Mouse (Mus musculus) layer of hippocampus, postnatal 25 days (tissue): Measurements from ENCODE around the gene BC025920. TPM values are rescaled to one million over a fixed set of nuclear protein-coding genes. Genes with fewer than 3 reads are reported as not detected.

Experiments used
- DNase-seq, 2 experiments: peaks; one replicate each; pipeline ENCODE4 v3.0.0; 2022; ENCODE audit warnings: mixed read lengths in 2 of 2, low spot score in 1 of 2; ENCODE audit errors: extremely low spot score in 1 of 2
- total RNA-seq, 2 experiments: library from RNA; stranded (reverse); gene quantifications; 2 replicates each; pipeline ENCODE4 v1.2.3; 2021

The BC025920 gene
- total RNA-seq, 2 experiments from 2014 or later = 4.2 to 4.4 TPM

DNA sequence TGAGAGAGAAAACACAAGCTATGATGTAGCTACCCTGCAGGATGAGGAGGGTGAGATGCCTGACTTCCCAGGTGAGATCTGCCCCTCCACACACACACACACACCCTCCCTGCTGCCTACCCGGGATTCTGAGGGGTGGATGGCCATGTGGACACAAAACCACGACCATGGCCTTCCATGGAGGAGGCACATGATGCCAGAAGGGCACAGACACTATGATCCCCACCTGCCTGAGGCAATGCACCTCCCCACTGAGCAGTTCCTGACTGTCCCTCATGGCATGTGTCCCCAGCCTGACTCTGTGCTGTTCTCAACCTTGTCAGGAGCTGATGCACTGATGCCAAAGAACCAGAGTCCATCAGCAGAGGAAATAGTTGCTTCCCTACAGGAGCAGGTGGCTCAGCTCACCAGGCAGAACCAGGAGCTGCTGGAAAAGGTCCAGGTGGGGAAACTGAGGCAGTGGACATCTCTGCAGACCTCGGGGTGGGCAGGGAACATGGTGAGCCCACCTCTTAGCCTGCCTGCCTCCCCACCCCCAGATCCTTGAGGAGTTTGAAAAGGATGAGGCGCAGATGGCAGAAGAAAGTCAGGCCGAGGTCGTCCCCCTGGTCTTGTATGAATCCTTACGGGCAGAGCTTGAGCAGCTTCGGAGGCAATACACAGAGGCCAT is 36.0 kb downstream of the BC025920 start:
- peak in 1 of 2 experiments; percentile 8 for DNase-seq

DNA sequence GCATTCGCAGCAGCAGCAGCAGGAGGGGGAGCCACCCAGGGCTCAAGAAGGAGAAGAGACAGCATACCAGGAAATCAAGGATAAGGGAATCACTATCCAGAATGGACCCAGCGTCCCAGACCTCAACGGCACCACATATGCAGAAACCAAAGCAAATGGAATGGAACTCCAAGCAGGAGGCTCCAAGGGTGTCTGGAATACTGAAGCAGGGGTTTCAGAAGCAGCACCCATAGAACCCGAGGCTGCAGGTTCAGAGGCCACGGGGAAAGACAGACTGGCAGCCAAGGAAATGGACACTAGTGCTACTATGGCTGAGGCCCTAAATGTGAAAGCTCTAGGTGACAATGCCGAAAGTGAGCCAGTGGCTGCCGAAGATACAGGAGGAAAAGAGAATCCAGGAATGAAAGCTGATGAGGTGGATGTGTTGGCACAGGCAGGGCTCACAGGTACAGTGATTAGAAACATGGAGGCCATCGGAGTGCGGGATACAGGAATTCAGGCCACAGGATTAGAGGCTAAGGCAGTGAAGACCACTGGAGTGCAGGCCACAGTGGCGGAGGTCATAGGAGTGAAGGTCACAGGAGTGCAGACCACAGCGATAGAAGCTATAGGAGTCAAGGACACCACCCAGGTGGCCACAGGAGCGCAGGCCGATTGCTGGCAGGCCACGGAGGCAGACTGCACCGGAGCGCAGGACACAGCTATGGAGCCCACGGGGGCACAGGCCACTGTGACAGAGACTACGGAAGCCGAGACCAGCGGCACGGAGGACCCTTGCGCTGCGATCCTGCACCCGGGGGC is 36.8 kb downstream of the BC025920 start:
- DNase-seq = peak in 1 of 2 experiments; percentile 13

DNA sequence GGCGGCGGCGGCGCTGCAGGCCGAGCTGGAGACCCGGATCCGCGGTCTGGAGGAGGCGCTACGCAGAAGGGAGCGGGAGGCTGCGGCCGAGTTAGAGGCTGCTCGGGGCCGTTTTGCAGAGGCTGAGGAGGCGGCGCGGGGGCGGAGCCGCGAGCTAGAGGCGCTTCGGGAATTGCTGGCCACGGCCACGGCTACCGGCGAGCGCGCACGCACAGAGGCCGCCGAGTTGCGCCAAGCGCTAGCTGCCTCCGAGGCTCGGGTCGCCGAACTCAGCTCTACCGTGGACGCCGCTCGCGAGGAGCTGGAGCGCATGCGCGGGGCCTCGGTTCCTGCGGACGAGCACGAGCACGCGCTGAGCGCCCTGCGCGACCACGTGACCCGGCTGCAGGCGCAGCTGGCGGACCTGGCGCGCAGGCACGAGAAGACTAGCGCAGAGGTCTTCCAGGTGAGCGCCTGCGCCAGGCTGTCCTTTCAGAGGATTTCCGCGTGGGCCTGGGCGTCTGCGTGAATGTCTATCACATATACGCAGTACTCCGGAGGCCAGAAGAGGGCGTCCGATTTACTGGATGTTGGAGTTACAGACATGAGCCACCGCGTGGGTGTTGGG is 37.5 kb downstream of the BC025920 start:
- peak; percentile 86 to 95 for DNase-seq

DNA sequence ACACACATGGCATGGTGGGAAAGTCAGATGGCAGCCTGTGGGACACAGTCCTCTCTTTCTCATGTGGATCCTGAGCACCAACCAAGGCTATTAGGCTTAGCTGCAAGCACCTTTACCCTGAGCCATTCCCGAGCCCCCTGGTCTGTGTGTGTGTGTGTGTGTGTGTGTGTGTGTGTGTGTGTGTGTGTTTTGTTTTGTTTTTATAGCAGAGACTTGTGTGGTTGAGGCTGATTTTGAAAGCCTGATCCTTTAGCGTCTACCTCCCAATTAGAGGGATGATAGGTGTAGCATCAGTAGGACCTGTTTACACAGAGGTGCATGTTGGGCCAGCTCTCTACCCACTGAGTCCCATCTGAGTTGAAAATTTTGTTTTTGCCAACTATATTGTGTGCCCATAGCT is 38.1 kb downstream of the BC025920 start:
- no peak for DNase-seq

DNA sequence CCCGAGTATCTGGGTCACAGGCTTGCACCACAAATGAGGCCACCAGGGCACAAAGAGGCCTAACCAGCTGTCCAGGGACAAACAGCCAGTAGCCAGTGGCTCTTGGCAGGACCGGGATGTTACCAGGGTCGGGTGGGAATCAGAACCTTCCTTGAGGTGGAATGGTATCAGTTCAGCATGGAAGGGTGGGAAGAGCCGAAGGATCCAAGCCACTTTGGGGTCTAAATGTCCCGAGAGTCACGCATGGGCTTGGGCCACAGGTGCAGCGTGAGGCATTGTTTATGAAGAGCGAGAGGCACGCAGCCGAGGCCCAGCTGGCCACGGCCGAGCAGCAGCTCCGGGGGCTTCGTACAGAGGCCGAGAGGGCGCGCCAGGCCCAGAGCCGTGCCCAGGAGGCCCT is 38.6 kb downstream of the BC025920 start:
- DNase-seq = peak in 1 of 2 experiments; percentile 8

DNA sequence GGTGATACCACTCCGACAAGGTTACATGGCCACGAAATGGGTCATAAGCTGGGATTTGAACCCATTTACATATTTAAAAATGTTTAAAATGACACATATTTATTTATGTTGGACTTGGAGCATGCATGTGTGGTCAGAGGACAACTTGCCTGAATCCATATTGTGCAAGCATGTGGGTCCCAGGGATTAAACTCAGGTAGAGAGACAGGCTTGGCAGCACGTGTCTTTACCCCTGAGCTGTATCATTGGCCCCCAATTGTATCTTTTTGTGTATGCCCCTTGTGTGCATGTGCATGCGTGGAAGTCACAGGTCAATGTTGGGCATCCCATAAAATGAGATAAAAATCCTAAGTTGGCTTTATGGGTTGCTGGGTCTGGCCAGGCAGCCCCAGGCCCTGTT is 39.3 kb downstream of the BC025920 start:
- no peak for DNase-seq

DNA sequence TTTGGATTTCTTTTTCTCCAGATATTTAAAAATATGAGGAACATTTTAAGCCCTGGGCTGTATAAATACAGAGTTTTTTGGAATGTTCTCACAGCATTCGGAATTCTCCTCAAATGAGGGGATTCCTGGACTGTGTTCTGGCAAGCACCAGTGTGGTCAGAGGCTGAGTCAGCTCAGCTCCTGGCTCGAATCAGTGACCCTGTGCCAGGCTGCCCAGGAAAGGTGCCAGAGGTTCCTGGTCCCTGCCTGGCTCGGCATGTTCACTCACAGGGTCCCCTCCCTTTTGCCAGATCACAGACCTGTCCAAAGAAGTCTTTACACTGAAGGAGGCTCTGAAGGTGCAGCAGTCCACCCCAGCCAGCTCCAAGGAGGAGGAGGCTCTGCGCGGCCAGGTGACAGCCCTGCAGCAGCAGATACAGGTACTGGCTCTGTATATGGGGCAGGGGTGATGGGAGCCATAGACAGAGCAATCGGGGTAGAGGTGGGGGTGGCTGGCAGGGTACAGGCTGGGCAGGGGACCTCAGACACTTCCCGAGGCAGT is 40.0 kb downstream of the BC025920 start:
- DNase-seq = no peak

DNA sequence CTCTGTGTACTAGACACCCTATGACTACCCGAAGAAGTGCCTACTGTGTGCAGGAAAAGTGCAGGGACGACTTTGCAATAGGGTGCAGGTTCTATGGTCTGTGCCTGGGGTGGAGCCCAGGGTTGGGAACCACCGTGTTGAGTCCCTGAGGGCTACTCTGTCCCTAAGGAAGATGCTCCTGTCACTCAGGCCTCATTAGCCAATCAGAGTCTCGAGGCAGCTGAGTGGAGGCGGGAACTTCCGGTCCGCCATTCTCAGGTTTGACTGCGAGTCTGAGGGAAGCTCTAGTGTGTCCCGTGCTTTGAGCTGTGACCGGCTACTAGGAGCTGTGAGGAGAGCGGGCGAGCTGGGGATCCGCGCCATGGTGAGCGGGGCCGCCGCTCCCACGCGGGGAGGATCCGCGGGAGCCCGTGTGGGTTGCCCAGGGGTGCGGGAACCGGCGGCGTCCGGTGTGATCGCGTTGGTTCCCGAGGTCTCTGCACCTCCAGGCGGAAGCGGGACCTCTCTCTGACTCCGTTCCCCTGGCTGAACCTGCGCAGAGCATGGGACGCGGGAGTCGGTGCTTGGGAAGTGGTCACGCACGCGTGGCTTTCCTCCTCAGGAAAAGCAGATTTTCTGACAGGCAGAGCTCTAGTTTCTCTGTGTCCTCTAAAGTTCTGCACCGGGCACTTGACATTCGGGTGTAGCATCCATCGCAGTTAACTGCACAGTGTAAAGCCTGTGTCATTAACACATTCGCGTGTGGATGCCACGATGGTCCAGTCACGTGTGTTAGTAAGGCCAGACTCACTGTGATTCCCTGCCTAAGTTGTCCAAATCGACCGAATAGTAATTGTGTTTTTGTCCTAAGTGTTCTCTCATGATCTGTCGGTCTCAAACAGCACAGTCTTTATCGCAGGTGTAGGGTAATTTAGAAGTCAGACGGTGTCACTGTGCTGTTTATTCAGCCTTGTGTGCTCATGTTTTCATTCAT is 43.0 kb downstream of the BC025920 start, which contains the start of gene Gm10778:
Gene Gm10778, plus strand, starts transcription at position 257 of the 973 bp plus-strand sequence.
- peak; percentile 68 to 78 for DNase-seq

DNA sequence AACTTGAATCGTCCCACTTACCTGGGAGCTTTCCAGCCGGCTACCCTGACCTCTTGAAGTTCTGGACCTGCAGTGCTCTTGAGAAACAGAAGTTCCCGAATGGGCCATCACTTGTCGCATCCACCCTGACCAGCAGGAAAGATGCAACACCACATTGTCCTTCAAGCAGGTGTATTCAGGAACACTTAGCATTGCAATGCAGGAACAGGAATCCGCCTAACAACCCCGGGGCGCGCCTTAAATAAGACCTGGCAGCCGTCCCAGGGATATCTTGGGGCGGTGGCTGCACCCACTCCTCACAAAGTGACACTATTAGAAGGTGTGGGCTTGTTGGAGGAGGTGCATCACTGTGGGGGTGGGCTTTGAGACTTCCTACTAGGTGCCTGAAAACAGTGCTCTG is 49.1 kb downstream of the BC025920 start:
- no peak for DNase-seq

DNA sequence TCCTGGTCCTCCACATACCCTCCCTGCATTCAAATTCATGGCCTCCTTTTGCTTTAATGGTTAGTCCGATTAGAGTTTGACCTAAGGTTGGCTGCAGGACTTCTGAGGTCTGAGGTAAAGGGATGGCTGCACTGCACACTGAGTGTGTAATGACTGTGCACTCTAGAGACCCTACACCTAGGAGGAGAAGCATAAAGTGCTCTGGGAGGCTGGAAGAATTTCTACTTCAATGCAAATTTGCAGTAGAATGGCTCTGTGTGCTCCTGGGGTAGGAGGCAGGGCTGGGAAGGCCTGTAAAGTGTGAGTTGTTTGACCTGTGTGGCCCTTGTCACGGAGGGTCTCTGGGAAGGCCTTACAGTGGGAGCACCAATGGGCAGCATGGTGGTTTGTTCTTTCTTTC is 50.1 kb downstream of the BC025920 start:
- DNase-seq = no peak

Other genes with a start within 250 kb of the BC025920 start
- gene Mfsd12, start 248.8 kb upstream of the BC025920 start, total RNA-seq = 10 to 100 TPM; 46.6 to 50.7 TPM
- gene 4930404N11Rik, start 240.5 kb upstream of the BC025920 start, total RNA-seq = 1 to 10 TPM; 1.1 to 1.2 TPM
- gene Fzr1, start 227.8 kb upstream of the BC025920 start, total RNA-seq = 10 to 100 TPM; 65.9 to 66.6 TPM
- gene Dohh, start 221.8 kb upstream of the BC025920 start, total RNA-seq = 10 to 100 TPM; 79.1 to 87.1 TPM
- gene Gm48551, start 221.8 kb upstream of the BC025920 start, total RNA-seq = 1 to 10 TPM; 2.6 to 3.7 TPM
- gene Gm48552, start 217.3 kb upstream of the BC025920 start, total RNA-seq = 1 to 10 TPM; 3.2 to 4.7 TPM
- gene Smim24, start 213.2 kb upstream of the BC025920 start, total RNA-seq = 1 to 10 TPM; 1.4 to 3.1 TPM
- gene Nfic, start 150.6 kb upstream of the BC025920 start, total RNA-seq = 10 to 100 TPM; 59.5 to 66.8 TPM
- 100 to 1,000 TPM; 255 to 311 TPM for gene Celf5, start 123.6 kb upstream of the BC025920 start, total RNA-seq
- gene Ncln, start 109.9 kb upstream of the BC025920 start, total RNA-seq = 10 to 100 TPM; 83.0 to 94.6 TPM
- gene S1pr4, start 106.1 kb upstream of the BC025920 start, total RNA-seq = under 1 TPM; 0.35 to 0.54 TPM
- 1 to 10 TPM; 2.4 to 3.2 TPM for gene Gna15, start 82.0 kb upstream of the BC025920 start, total RNA-seq
- gene Gna11, start 61.1 kb upstream of the BC025920 start, total RNA-seq = 100 to 1,000 TPM; 110 to 121 TPM
- 100 to 1,000 TPM; 692 to 732 TPM for gene Aes, start 46.8 kb upstream of the BC025920 start, total RNA-seq
- gene Tle2, start 31.7 kb upstream of the BC025920 start, total RNA-seq = 10 to 100 TPM; 22.5 to 32.3 TPM
- 1 to 10 TPM; 1.7 to 4.1 TPM for gene Tle6, start 5.2 kb upstream of the BC025920 start, total RNA-seq
- 10 to 100 TPM; 23.5 to 30.9 TPM for gene Sirt6, start 21.5 kb downstream of the BC025920 start, total RNA-seq
- gene Ankrd24, start 22.3 kb downstream of the BC025920 start, total RNA-seq = 10 to 100 TPM; 30.8 to 39.0 TPM
- 1 to 10 TPM; 4.7 to 5.3 TPM for gene Gm10778, start 42.8 kb downstream of the BC025920 start, total RNA-seq
- gene Zfp433, start 98.6 kb downstream of the BC025920 start, total RNA-seq = 10 to 100 TPM; 11.3 to 11.7 TPM
- gene Gm3055, start 164.9 kb downstream of the BC025920 start, total RNA-seq = 1 to 10 TPM; 7.3 to 7.5 TPM
- gene Gm4767, start 205.9 kb downstream of the BC025920 start, total RNA-seq = 1 to 10 TPM; 3.0 to 3.1 TPM